Mouse (Mus musculus) embryonic facial prominence, embryonic 14.5 days (tissue): ENCODE measurements around the gene Fto. TPM values are rescaled to one million over a fixed set of nuclear protein-coding genes. Genes with fewer than 3 reads are reported as not detected.

Source experiments
- ATAC-seq: fragments of 200-750 bp; cut with Nextera tagmentation; 2 replicates; pipeline ENCODE4 v1.8.0; 2017; ENCODE audit warnings: low read depth, moderate number of reproducible peaks, moderate TSS enrichment
- DNase-seq: peaks from one replicate; pipeline ENCODE4 v3.0.0-alpha.2; 2015; ENCODE audit warnings: low spot score
- H3K27ac ChIP-seq: fragments of 300-500 bp; sonication (generic); replicated peaks from 2 replicates; pipeline ENCODE4 v1.5.1; 2014; ENCODE audit warnings: low read depth, mild to moderate bottlenecking, low read length, moderate library complexity
- H3K27me3 ChIP-seq: fragments of 300-500 bp; sonication (generic); replicated peaks from 2 replicates; pipeline ENCODE4 v1.6.1; 2014; ENCODE audit warnings: low read length; ENCODE audit not compliant: control insufficient read depth, insufficient read depth
- H3K36me3 ChIP-seq: fragments of 300-500 bp; sonication (generic); 2 replicates; pipeline ENCODE4 v1.6.1; 2014; ENCODE audit warnings: low read length, mixed read lengths; ENCODE audit not compliant: control insufficient read depth, insufficient read depth
- H3K4me1 ChIP-seq: fragments of 300-500 bp; sonication (generic); 2 replicates; pipeline ENCODE4 v1.6.1; 2014; ENCODE audit warnings: antibody characterized with exemption, low read length; ENCODE audit not compliant: control insufficient read depth, insufficient read depth
- H3K4me2 ChIP-seq: fragments of 300-500 bp; sonication (generic); 2 replicates; pipeline ENCODE4 v1.6.1; 2014; ENCODE audit warnings: low read depth, mild to moderate bottlenecking, low read length, moderate library complexity, mixed read lengths
- H3K4me3 ChIP-seq: fragments of 300-500 bp; sonication (generic); 2 replicates; pipeline ENCODE4 v1.5.1; 2014; ENCODE audit warnings: low read depth, mild to moderate bottlenecking, low read length
- H3K9ac ChIP-seq: fragments of 300-500 bp; sonication (generic); 2 replicates; pipeline ENCODE4 v1.6.1; 2014; ENCODE audit warnings: low read depth, mild to moderate bottlenecking, low read length, moderate library complexity, mixed read lengths
- H3K9me3 ChIP-seq: fragments of 300-500 bp; sonication (generic); 2 replicates; pipeline ENCODE4 v1.6.1; 2016; ENCODE audit warnings: low read length; ENCODE audit not compliant: control insufficient read depth
- WGBS: fragments of 180-500 bp; shearing (Covaris S2); extraction: QIAGEN DNeasy Blood & Tissue Kit; methylation state at CpG from one replicate; pipeline ENCODE4 v1.1.7; 2014; 5-methylcytosine and 5-hydroxymethylcytosine counted together
- polyA plus RNA-seq: library from polyadenylated mRNA; unstranded; fragments of >200 nt; fragmentation: Nextera tagmentation; extraction: Ambion mirVana; gene quantifications from 2 replicates; pipeline ENCODE4 v1.2.1, GENCODE M21; 2014

Fto gene
- polyA plus RNA-seq, 1 experiment from 2014 or later = 107 TPM

GRCm38 (mm10) chr8:91508284-91508683 is 195.0 kb downstream of the Fto start:
- no peak overlapping the region for H3K9ac ChIP-seq
- H3K27me3 ChIP-seq = no peaks in the 10 kb centered on the region
- no peak; the same call in 1 of the 2 replicates for ATAC-seq
- DNase-seq = no peak
- H3K4me3 ChIP-seq = no peak overlapping the region
- H3K36me3 ChIP-seq = no peaks in the 10 kb centered on the region
- no peak overlapping the region for H3K4me2 ChIP-seq
- 56% methylated on average over 4 of the region's 4 CpGs for WGBS
- H3K4me1 ChIP-seq = peaks cover 11% of the 10 kb centered on the region; the same call in 1 of the 2 replicates
- no peaks in the 10 kb centered on the region for H3K9me3 ChIP-seq
- H3K27ac ChIP-seq = no peak overlapping the region

- Histone ChIP-seq H3K27ac (peak overlapping the region; percentile 2; the same call in 1 of the 2 replicates), H3K4me1 (peaks cover 11% of the 10 kb centered on the region; the same call in 1 of the 2 replicates), H3K4me3 (no peak overlapping the region), H3K27me3 (no peaks in the 10 kb centered on the region), H3K4me2 (no peak overlapping the region), H3K9me3 (no peaks in the 10 kb centered on the region), H3K36me3 (no peaks in the 10 kb centered on the region), H3K9ac (no peak overlapping the region)
- DNase-seq (peak; percentile 41), ATAC-seq (peak; percentile 60)
- 46% methylated on average over 8 of the region's 8 CpGs for WGBS
Observed at GRCm38 (mm10) chr8:91509206-91509899, 196.0 kb downstream of the Fto start.

- Histone ChIP-seq H3K27me3 (no peaks in the 10 kb centered on the region), H3K4me3 (no peak overlapping the region), H3K27ac (no peak overlapping the region; the same call in 1 of the 2 replicates), H3K9ac (no peak overlapping the region), H3K36me3 (no peaks in the 10 kb centered on the region), H3K9me3 (no peaks in the 10 kb centered on the region), H3K4me1 (peaks cover 11% of the 10 kb centered on the region; the same call in 1 of the 2 replicates), H3K4me2 (no peak overlapping the region)
- peak; percentile 60 for ATAC-seq
- DNase-seq = peak; percentile 77
- WGBS = 42% methylated on average over 6 of the region's 6 CpGs
Observed at GRCm38 (mm10) chr8:91509900-91510260, 196.6 kb downstream of the Fto start.

- Histone ChIP-seq H3K27ac (no peak overlapping the region), H3K4me2 (no peak overlapping the region), H3K36me3 (no peaks in the 10 kb centered on the region), H3K4me3 (no peak overlapping the region), H3K9ac (no peak overlapping the region), H3K9me3 (no peaks in the 10 kb centered on the region), H3K4me1 (peaks cover 11% of the 10 kb centered on the region; the same call in 1 of the 2 replicates), H3K27me3 (no peaks in the 10 kb centered on the region)
- ATAC-seq (no peak), DNase-seq (peak; percentile 51)
- 27% methylated on average over 5 of the region's 5 CpGs for WGBS
Observed at GRCm38 (mm10) chr8:91510716-91511115, 197.4 kb downstream of the Fto start.

- 87% methylated on average over 4 of the region's 4 CpGs for WGBS
- no peak for ATAC-seq
Observed at GRCm38 (mm10) chr8:91511943-91512342, 198.6 kb downstream of the Fto start.

GRCm38 (mm10) chr8:91514752-91515478 is 201.6 kb downstream of the Fto start:
- no peak overlapping the region for H3K4me3 ChIP-seq
- peaks cover 9% of the 10 kb centered on the region; the same call in 1 of the 2 replicates for H3K4me1 ChIP-seq
- no peaks in the 10 kb centered on the region for H3K36me3 ChIP-seq
- H3K9me3 ChIP-seq = no peaks in the 10 kb centered on the region
- no peaks in the 10 kb centered on the region for H3K27me3 ChIP-seq
- ATAC-seq (peak; percentile 30; the same call in 1 of the 2 replicates), DNase-seq (peak; percentile 60)
- H3K9ac ChIP-seq = no peak overlapping the region
- H3K27ac ChIP-seq = no peak overlapping the region
- H3K4me2 ChIP-seq = no peak overlapping the region
- 51% methylated on average over 16 of the region's 16 CpGs for WGBS

More at GRCm38 (mm10) chr8:91511943-91512342, 198.6 kb downstream of the Fto start:
- H3K4me1 ChIP-seq = peaks cover 14% of the 10 kb centered on the region; the same call in 1 of the 2 replicates
- no peak overlapping the region for H3K4me3 ChIP-seq
- H3K4me2 ChIP-seq = no peak overlapping the region
- no peaks in the 10 kb centered on the region for H3K9me3 ChIP-seq
- H3K27ac ChIP-seq = no peak overlapping the region
- no peaks in the 10 kb centered on the region for H3K27me3 ChIP-seq
- no peak overlapping the region for H3K9ac ChIP-seq
- H3K36me3 ChIP-seq = no peaks in the 10 kb centered on the region
- DNase-seq = no peak

GRCm38 (mm10) chr8:91516422-91516821 is 203.1 kb downstream of the Fto start:
- Histone ChIP-seq H3K4me3 (no peak overlapping the region), H3K9me3 (no peaks in the 10 kb centered on the region), H3K27me3 (no peaks in the 10 kb centered on the region), H3K4me2 (no peak overlapping the region), H3K4me1 (peaks cover 4% of the 10 kb centered on the region; the same call in 1 of the 2 replicates), H3K36me3 (no peaks in the 10 kb centered on the region), H3K27ac (no peak overlapping the region), H3K9ac (no peak overlapping the region)
- 40% methylated on average over 7 of the region's 7 CpGs for WGBS
- DNase-seq (no peak), ATAC-seq (no peak)

GRCm38 (mm10) chr8:91518085-91518484 is 204.8 kb downstream of the Fto start:
- peaks cover 4% of the 10 kb centered on the region; the same call in 1 of the 2 replicates for H3K36me3 ChIP-seq
- ATAC-seq = no peak
- H3K9ac ChIP-seq = no peak overlapping the region
- no peaks in the 10 kb centered on the region for H3K9me3 ChIP-seq
- no peak overlapping the region for H3K27ac ChIP-seq
- H3K4me2 ChIP-seq = no peak overlapping the region
- DNase-seq = no peak
- H3K27me3 ChIP-seq = no peaks in the 10 kb centered on the region
- WGBS = 54% methylated on average over 6 of the region's 6 CpGs
- H3K4me3 ChIP-seq = no peak overlapping the region
- H3K4me1 ChIP-seq = peaks cover 4% of the 10 kb centered on the region; the same call in 1 of the 2 replicates
